Mouse (Mus musculus): Measurements from ENCODE around the gene Smarcc2. TPM values are rescaled to one million over a fixed set of nuclear protein-coding genes. Genes with fewer than 3 reads are reported as not detected.
A peak's percentile ranks its signal among the peaks of the same experiment; 100 is the strongest.

The Smarcc2 gene
- polyA plus RNA-seq, 1 experiment = 26.3 TPM

DNA sequence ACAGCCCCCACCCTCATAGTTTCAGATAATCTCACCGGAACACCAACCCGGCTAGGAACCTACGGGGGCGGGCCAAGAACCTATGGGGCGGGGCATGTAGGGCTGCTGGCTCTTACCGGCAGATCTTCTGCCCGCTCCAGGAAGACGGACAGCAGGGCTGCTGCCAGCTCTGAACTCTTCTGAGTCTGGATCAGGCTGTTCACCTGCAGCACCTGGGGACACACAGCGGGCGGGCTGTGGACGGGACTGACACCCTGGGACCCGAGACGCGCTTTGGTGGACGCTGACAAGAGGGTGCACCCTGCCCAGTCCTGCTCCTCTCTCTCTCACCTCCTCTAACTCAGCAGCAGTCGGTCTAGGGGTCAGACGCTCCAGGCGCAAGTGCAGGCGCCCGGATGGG is 57.0 kb downstream of the Smarcc2 start:
- Histone ChIP-seq H3K9ac (ENCODE audit: low read depth, poor library complexity, severe bottlenecking) (no peak overlapping the region), H3K4me3 (ENCODE audit: low read depth, low read length) (peak overlapping the region; percentile 38), H3K27me3 (ENCODE audit: control insufficient read depth, insufficient read depth, low read length, poor library complexity, severe bottlenecking) (no peaks in the 10 kb centered on the region), H3K27ac (ENCODE audit: insufficient read depth, low read length) (no peak overlapping the region), H3K36me3 (ENCODE audit: control insufficient read depth, insufficient read depth, low read length, poor library complexity, severe bottlenecking) (peaks cover 4% of the 10 kb centered on the region; the same call in 1 of the 2 replicates), H3K9me3 (replicated peaks; ENCODE audit: control insufficient read depth, insufficient read depth, low read length, poor library complexity, severe bottlenecking) (no peaks in the 10 kb centered on the region), H3K4me1 (ENCODE audit: control insufficient read depth, insufficient read depth, low read length) (peaks cover 4% of the 10 kb centered on the region)
- TF ChIP-seq EP300 (IDR thresholded peaks at IDR 0.05; ENCODE audit: insufficient read depth, low read depth, low read length) = no peak

DNA sequence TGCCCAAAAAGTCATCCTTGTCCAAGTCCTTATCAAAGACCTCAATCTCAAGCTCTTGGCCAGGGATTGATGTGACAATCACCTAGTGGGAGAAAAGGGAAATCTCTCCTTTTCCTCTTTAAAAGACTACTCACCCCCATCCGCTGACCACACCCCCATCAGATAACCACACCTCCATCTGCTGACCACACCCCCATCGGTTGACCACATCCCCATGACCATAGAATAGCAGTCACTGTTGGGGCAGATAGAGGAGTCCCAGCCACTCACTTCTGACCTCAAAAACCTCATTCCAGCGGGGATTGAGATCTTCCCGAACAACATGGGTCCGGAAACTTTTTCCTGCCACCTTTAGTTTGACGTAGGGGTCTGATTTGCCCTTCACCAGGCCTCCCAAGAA is 57.6 kb downstream of the Smarcc2 start:
- Histone ChIP-seq H3K9me3 (replicated peaks; ENCODE audit: control insufficient read depth, insufficient read depth, low read length, poor library complexity, severe bottlenecking) (no peaks in the 10 kb centered on the region), H3K27me3 (ENCODE audit: control insufficient read depth, insufficient read depth, low read length, poor library complexity, severe bottlenecking) (no peaks in the 10 kb centered on the region), H3K27ac (ENCODE audit: insufficient read depth, low read length) (no peak overlapping the region), H3K36me3 (ENCODE audit: control insufficient read depth, insufficient read depth, low read length, poor library complexity, severe bottlenecking) (0 out of 2 replicates have a peak, but pooled peaks cover 4% of the 10 kb centered on the region), H3K4me3 (ENCODE audit: low read depth, low read length) (no peak overlapping the region), H3K9ac (ENCODE audit: low read depth, poor library complexity, severe bottlenecking) (no peak overlapping the region), H3K4me1 (ENCODE audit: control insufficient read depth, insufficient read depth, low read length) (peaks cover 4% of the 10 kb centered on the region)
- TF ChIP-seq POLR2A (IDR thresholded peaks at IDR 0.05; ENCODE audit: insufficient read depth, low read length) (no peak), CTCF (IDR thresholded peaks at IDR 0.05; ENCODE audit: low read depth, low read length) (no peak), EP300 (IDR thresholded peaks at IDR 0.05; ENCODE audit: insufficient read depth, low read depth, low read length) (no peak)

DNA sequence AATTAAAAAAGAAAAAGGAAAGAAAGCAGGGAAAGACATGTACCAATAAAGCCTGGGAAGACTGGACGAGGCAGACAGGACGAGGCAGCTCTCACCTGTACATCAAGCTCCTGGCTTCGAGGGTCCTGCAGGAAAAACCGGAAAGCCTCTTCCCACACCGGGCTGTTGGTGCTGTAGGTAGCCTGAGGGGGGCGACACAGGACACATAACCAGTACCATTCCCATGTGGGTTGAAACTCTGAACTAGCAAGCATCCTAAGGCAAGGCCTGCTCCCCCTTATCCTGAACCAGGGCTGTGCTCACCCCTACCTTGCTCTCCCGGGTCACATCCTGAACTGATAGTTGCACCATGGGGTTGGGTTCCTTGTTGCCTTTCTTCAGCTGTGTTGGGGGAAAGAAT is 59.8 kb downstream of the Smarcc2 start:
- no peak for TF ChIP-seq EP300 (IDR thresholded peaks at IDR 0.05; ENCODE audit: insufficient read depth, low read depth, low read length)
- TF ChIP-seq CTCF (IDR thresholded peaks at IDR 0.05; ENCODE audit: low read depth, low read length) = peak; percentile 78
- TF ChIP-seq POLR2A (IDR thresholded peaks at IDR 0.05; ENCODE audit: insufficient read depth, low read length) = no peak
- Histone ChIP-seq H3K27ac (ENCODE audit: insufficient read depth, low read length) (no peak overlapping the region), H3K27me3 (ENCODE audit: control insufficient read depth, insufficient read depth, low read length, poor library complexity, severe bottlenecking) (no peaks in the 10 kb centered on the region), H3K9me3 (replicated peaks; ENCODE audit: control insufficient read depth, insufficient read depth, low read length, poor library complexity, severe bottlenecking) (no peaks in the 10 kb centered on the region), H3K4me1 (ENCODE audit: control insufficient read depth, insufficient read depth, low read length) (peaks cover 4% of the 10 kb centered on the region), H3K4me3 (ENCODE audit: low read depth, low read length) (no peak overlapping the region), H3K36me3 (ENCODE audit: control insufficient read depth, insufficient read depth, low read length, poor library complexity, severe bottlenecking) (no peaks in the 10 kb centered on the region), H3K9ac (ENCODE audit: low read depth, poor library complexity, severe bottlenecking) (no peak overlapping the region)

DNA sequence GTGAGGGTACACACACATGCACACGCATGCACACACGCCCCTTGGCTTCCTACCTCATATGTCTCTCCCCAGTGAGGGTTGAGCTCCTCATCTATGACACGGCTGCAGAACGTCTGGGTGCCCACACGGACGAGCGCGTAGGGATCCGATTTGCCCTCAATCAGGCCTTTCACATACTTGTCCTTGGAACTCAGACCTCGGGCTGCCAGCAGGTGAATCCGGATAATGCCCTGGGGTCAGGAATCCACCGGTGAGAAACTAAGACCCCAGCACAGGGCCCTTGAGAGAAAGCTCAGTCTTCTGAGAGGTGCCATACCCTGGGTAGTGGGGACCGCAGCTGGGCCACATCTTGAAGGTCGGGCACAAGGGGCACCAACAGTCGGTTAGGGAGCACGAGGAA is 61.5 kb downstream of the Smarcc2 start:
- no peaks in the 10 kb centered on the region for H3K27me3 ChIP-seq (ENCODE audit: control insufficient read depth, insufficient read depth, low read length, poor library complexity, severe bottlenecking)
- TF ChIP-seq POLR2A (IDR thresholded peaks at IDR 0.05; ENCODE audit: insufficient read depth, low read length) = no peak
- no peak for TF ChIP-seq EP300 (IDR thresholded peaks at IDR 0.05; ENCODE audit: insufficient read depth, low read depth, low read length)
- no peak for TF ChIP-seq CTCF (IDR thresholded peaks at IDR 0.05; ENCODE audit: low read depth, low read length)

DNA sequence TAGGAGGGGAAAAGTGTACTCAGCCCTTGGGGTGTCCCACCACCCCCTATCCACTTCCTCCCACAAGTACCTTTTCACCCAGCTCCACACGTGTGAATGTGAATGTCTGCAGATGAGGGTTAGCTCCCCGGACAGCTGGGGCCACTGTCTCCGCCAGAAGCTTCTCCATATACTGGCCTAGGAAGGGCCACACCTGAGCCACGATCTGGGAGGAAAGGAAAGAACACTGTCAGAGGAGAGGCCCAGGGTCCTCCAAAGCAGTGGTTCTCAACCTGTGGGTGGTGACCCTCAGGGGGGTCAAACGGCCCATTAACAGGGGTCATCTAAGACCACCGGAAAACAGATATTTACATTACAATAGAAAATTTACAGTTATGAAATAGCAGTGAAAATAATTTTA is 63.3 kb downstream of the Smarcc2 start:
- H3K36me3 ChIP-seq (ENCODE audit: control insufficient read depth, insufficient read depth, low read length, poor library complexity, severe bottlenecking) = no peaks in the 10 kb centered on the region
- no peaks in the 10 kb centered on the region for H3K27me3 ChIP-seq (ENCODE audit: control insufficient read depth, insufficient read depth, low read length, poor library complexity, severe bottlenecking)
- no peaks in the 10 kb centered on the region for H3K9me3 ChIP-seq (replicated peaks; ENCODE audit: control insufficient read depth, insufficient read depth, low read length, poor library complexity, severe bottlenecking)
- no peak for TF ChIP-seq EP300 (IDR thresholded peaks at IDR 0.05; ENCODE audit: insufficient read depth, low read depth, low read length)
- TF ChIP-seq POLR2A (IDR thresholded peaks at IDR 0.05; ENCODE audit: insufficient read depth, low read length) = no peak
- TF ChIP-seq CTCF (IDR thresholded peaks at IDR 0.05; ENCODE audit: low read depth, low read length) = no peak
- no peak overlapping the region for H3K9ac ChIP-seq (ENCODE audit: low read depth, poor library complexity, severe bottlenecking)
- no peak overlapping the region for H3K27ac ChIP-seq (ENCODE audit: insufficient read depth, low read length)
- H3K4me1 ChIP-seq (ENCODE audit: control insufficient read depth, insufficient read depth, low read length) = no peaks in the 10 kb centered on the region
- H3K4me3 ChIP-seq (ENCODE audit: low read depth, low read length) = no peak overlapping the region

More for the DNA sequence above, 61.5 kb downstream of the Smarcc2 start:
- Histone ChIP-seq H3K27ac (ENCODE audit: insufficient read depth, low read length) (no peak overlapping the region), H3K4me3 (ENCODE audit: low read depth, low read length) (no peak overlapping the region), H3K9ac (ENCODE audit: low read depth, poor library complexity, severe bottlenecking) (no peak overlapping the region), H3K36me3 (ENCODE audit: control insufficient read depth, insufficient read depth, low read length, poor library complexity, severe bottlenecking) (no peaks in the 10 kb centered on the region), H3K4me1 (ENCODE audit: control insufficient read depth, insufficient read depth, low read length) (peaks cover 2% of the 10 kb centered on the region), H3K9me3 (replicated peaks; ENCODE audit: control insufficient read depth, insufficient read depth, low read length, poor library complexity, severe bottlenecking) (no peaks in the 10 kb centered on the region)

DNA sequence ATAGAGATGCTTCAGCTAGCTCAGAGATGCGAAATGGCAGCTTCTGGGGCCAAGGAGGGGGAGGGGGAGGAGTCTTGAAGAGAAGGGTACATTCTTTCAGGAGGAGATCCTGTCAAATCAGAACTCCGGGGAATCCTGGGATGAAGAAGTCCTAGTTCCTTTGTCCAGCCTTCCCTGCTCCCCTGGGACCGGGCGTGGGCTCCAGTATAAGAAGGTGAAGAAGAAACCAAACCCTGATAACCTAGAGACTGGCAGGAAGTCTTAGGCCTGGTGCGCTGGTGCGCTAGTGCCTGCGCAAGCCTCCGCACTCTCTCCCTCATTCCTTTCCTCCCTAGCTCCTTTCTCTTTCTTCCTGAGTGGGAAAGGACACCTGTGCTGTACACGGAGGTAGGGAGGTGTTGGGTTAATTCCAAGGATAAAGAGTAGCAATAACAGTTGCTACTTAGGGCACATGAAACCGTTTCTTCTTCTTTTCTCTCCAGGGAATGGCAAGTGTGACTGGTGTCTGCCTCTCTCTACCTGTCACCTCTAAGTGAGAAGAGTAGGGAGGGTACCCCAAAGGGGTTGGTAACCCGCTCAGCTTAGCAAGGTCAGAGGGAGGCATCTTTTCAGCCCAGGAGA is 65.2 kb downstream of the Smarcc2 start:
- no peak overlapping the region for H3K27ac ChIP-seq (ENCODE audit: insufficient read depth, low read length)
- H3K4me1 ChIP-seq (ENCODE audit: control insufficient read depth, insufficient read depth, low read length) = no peaks in the 10 kb centered on the region
- no peak for TF ChIP-seq POLR2A (IDR thresholded peaks at IDR 0.05; ENCODE audit: insufficient read depth, low read length)
- TF ChIP-seq EP300 (IDR thresholded peaks at IDR 0.05; ENCODE audit: insufficient read depth, low read depth, low read length) = no peak
- TF ChIP-seq CTCF (IDR thresholded peaks at IDR 0.05; ENCODE audit: low read depth, low read length) = no peak
- H3K9ac ChIP-seq (ENCODE audit: low read depth, poor library complexity, severe bottlenecking) = peak overlapping the region; percentile 75; the same call in 1 of the 2 replicates
- peak overlapping the region; percentile 85 for H3K4me3 ChIP-seq (ENCODE audit: low read depth, low read length)
- H3K9me3 ChIP-seq (replicated peaks; ENCODE audit: control insufficient read depth, insufficient read depth, low read length, poor library complexity, severe bottlenecking) = no peaks in the 10 kb centered on the region
- H3K27me3 ChIP-seq (ENCODE audit: control insufficient read depth, insufficient read depth, low read length, poor library complexity, severe bottlenecking) = no peaks in the 10 kb centered on the region
- H3K36me3 ChIP-seq (ENCODE audit: control insufficient read depth, insufficient read depth, low read length, poor library complexity, severe bottlenecking) = no peaks in the 10 kb centered on the region

All from ES-Bruce4 (cell line).